Mouse (Mus musculus): ENCODE measurements around the gene Tnfsf10. TPM values are rescaled to one million over a fixed set of nuclear protein-coding genes. Genes with fewer than 3 reads are reported as not detected.
A peak's percentile ranks its signal among the peaks of the same experiment; 100 is the strongest.

Tnfsf10 gene
- polyA plus RNA-seq, 1 experiment from 2014 or later: 0.04 TPM

- Histone ChIP-seq H3K27me3 (replicated peaks; ENCODE audit: control insufficient read depth, insufficient read depth, low read length) (no peaks in the 10 kb centered on the region), H3K4me2 (ENCODE audit: low read length) (no peak overlapping the region), H3K9ac (replicated peaks; ENCODE audit: low read depth, low read length) (no peak overlapping the region), H3K4me3 (replicated peaks; ENCODE audit: low read length) (no peak overlapping the region), H3K36me3 (ENCODE audit: control insufficient read depth, insufficient read depth) (no peaks in the 10 kb centered on the region), H3K9me3 (ENCODE audit: control insufficient read depth, low read length) (no peaks in the 10 kb centered on the region), H3K27ac (ENCODE audit: low read length) (no peak overlapping the region), H3K4me1 (replicated peaks; ENCODE audit: control insufficient read depth, insufficient read depth, low read length) (no peaks in the 10 kb centered on the region)
- ATAC-seq: no peak
- WGBS: 67% methylated on average over 6 of the region's 6 CpGs
Measured at GRCm38 (mm10) chr3:27345526-27345925, 28.7 kb downstream of the Tnfsf10 start.

GRCm38 (mm10) chr3:27348462-27348861, 31.6 kb downstream of the Tnfsf10 start:
- H3K4me1 ChIP-seq (replicated peaks; ENCODE audit: control insufficient read depth, insufficient read depth, low read length): peaks cover 4% of the 10 kb centered on the region; the same call in 1 of the 2 replicates
- no peak overlapping the region for H3K4me2 ChIP-seq (ENCODE audit: low read length)
- ATAC-seq: peak; percentile 57; the same call in 1 of the 2 replicates
- no peak overlapping the region for H3K4me3 ChIP-seq (replicated peaks; ENCODE audit: low read length)
- H3K27ac ChIP-seq (ENCODE audit: low read length): no peak overlapping the region
- H3K9ac ChIP-seq (replicated peaks; ENCODE audit: low read depth, low read length): no peak overlapping the region
- H3K27me3 ChIP-seq (replicated peaks; ENCODE audit: control insufficient read depth, insufficient read depth, low read length): no peaks in the 10 kb centered on the region
- no peaks in the 10 kb centered on the region for H3K36me3 ChIP-seq (ENCODE audit: control insufficient read depth, insufficient read depth)
- H3K9me3 ChIP-seq (ENCODE audit: control insufficient read depth, low read length): no peaks in the 10 kb centered on the region
- WGBS: 64% methylated on average over 5 of the region's 5 CpGs

DNA sequence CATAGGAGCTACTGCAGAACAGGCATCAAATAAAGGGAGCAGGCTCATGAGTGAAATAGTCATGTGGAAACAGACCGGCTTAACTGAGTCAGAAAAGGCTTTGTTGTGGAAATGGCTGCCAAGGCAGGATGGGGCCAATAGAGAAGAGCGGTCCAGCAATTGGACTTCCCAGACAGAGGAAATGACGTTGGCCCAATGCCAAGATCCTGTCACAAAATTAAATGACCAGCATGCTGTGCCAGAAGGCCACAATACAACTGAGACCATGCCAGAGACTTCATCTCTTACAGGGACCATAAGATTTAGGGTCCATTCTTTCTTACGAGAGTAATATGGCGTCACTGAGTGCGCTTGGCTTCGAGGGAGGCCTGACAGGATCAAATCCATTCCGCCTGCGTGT, 34.3 kb downstream of the Tnfsf10 start:
- H3K27ac ChIP-seq (ENCODE audit: low read length): no peak overlapping the region
- peak; percentile 82 for ATAC-seq
- 28% methylated on average over 9 of the region's 9 CpGs for WGBS

GRCm38 (mm10) chr3:27359100-27359720, 42.4 kb downstream of the Tnfsf10 start:
- Histone ChIP-seq H3K9me3 (ENCODE audit: control insufficient read depth, low read length) (0 out of 2 replicates have a peak, but pooled peaks cover 3% of the 10 kb centered on the region), H3K9ac (replicated peaks; ENCODE audit: low read depth, low read length) (no peak overlapping the region), H3K4me1 (replicated peaks; ENCODE audit: control insufficient read depth, insufficient read depth, low read length) (no peaks in the 10 kb centered on the region), H3K27me3 (replicated peaks; ENCODE audit: control insufficient read depth, insufficient read depth, low read length) (no peaks in the 10 kb centered on the region), H3K27ac (ENCODE audit: low read length) (no peak overlapping the region), H3K4me3 (replicated peaks; ENCODE audit: low read length) (no peak overlapping the region), H3K36me3 (ENCODE audit: control insufficient read depth, insufficient read depth) (no peaks in the 10 kb centered on the region), H3K4me2 (ENCODE audit: low read length) (no peak overlapping the region)
- no peak for ATAC-seq
- 86% methylated on average over 2 of the region's 2 CpGs for WGBS

More for the DNA sequence above, 34.3 kb downstream of the Tnfsf10 start:
- H3K4me3 ChIP-seq (replicated peaks; ENCODE audit: low read length): no peak overlapping the region
- H3K9ac ChIP-seq (replicated peaks; ENCODE audit: low read depth, low read length): no peak overlapping the region
- no peaks in the 10 kb centered on the region for H3K9me3 ChIP-seq (ENCODE audit: control insufficient read depth, low read length)
- no peak overlapping the region for H3K4me2 ChIP-seq (ENCODE audit: low read length)
- no peaks in the 10 kb centered on the region for H3K27me3 ChIP-seq (replicated peaks; ENCODE audit: control insufficient read depth, insufficient read depth, low read length)
- H3K4me1 ChIP-seq (replicated peaks; ENCODE audit: control insufficient read depth, insufficient read depth, low read length): peaks cover 4% of the 10 kb centered on the region; the same call in 1 of the 2 replicates
- H3K36me3 ChIP-seq (ENCODE audit: control insufficient read depth, insufficient read depth): no peaks in the 10 kb centered on the region

DNA sequence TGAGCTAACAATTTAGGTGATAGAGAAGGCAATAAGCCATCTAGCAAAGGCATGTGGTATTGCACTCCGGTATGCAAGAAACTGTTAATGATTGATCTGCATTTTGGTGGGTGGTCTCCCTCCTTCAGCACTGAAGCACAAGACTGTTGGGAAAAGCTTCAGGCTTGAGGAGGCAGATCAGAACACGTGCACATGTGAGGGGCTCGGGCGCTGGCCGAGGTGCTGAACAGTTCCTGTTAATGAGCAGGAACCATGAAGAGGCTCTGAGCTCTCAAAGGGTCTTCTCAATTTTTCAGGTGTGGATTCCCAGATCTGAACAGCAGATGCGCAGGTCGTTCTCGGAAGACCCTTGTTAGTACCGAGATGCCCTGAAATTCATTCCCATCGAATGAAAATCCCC, 53.3 kb downstream of the Tnfsf10 start:
- H3K27me3 ChIP-seq (replicated peaks; ENCODE audit: control insufficient read depth, insufficient read depth, low read length): peaks cover 45% of the 10 kb centered on the region
- WGBS: 7% methylated on average over 10 of the region's 10 CpGs
- peaks cover 16% of the 10 kb centered on the region for H3K4me1 ChIP-seq (replicated peaks; ENCODE audit: control insufficient read depth, insufficient read depth, low read length)
- no peaks in the 10 kb centered on the region for H3K9me3 ChIP-seq (ENCODE audit: control insufficient read depth, low read length)
- no peak overlapping the region for H3K4me2 ChIP-seq (ENCODE audit: low read length)
- H3K9ac ChIP-seq (replicated peaks; ENCODE audit: low read depth, low read length): no peak overlapping the region
- no peak overlapping the region for H3K27ac ChIP-seq (ENCODE audit: low read length)
- H3K36me3 ChIP-seq (ENCODE audit: control insufficient read depth, insufficient read depth): no peaks in the 10 kb centered on the region
- H3K4me3 ChIP-seq (replicated peaks; ENCODE audit: low read length): no peak overlapping the region
- ATAC-seq: no peak

DNA sequence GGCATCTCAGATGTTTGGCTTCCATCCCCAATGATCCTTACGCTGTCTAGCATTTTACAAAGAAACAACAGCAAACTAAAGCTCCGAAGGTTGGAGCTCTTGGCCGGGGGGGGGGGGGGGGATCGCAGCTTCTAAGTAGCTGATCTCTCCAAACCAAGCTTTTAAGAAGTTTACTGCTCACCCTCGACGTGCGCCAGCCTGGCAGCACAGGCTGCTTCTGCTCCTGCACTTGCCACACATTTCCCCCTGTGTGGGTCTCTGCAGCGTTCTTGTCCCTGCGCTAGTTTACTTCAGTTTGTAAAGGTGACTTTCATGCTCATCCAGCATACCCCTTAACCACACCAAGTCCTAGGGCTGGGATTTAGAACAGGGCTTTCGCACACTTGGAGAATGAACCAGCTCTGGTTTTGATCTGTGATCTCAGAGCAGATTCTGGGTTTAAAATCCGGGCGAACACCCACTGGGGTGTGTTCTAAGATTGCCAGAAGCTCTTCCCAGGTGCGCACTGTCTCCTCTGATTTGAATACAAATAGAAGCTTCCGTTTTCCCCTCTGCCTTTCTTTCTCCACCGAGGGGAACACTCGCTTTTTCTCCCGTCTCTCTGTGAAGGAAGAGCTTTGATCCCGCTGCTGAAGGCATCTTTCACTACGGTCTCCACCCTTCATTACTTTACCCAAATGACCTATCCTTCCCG, 53.9 kb downstream of the Tnfsf10 start:
- ATAC-seq: no peak
- H3K9ac ChIP-seq (replicated peaks; ENCODE audit: low read depth, low read length): peak overlapping the region; percentile 46; the same call in 1 of the 2 replicates
- WGBS: 3% methylated on average over 20 of the region's 20 CpGs

DNA sequence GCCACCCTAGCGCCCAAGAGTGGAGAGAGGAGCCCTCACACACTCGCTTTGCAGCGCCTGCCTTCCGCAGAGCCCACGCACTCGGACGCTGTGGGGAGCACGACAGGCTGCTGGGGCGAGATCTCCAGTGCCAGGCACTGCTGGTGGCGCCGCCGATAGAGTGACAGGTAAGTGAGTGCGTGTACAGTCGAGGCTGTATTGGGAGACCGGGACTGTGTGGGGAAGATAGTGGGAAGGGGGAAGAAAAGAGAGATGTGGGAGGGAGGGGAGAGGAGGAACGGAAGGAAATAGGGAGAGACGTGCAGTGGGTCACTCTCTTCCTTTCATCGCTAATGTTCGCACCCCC, 54.4 kb downstream of the Tnfsf10 start, which contains the start of gene Ghsr:
Gene Ghsr (plus strand): TSS at position 76 of the 346 bp plus-strand sequence.
- Histone ChIP-seq H3K9me3 (ENCODE audit: control insufficient read depth, low read length) (no peaks in the 10 kb centered on the region), H3K9ac (replicated peaks; ENCODE audit: low read depth, low read length) (peak within 1 kb of the TSS; percentile 46), H3K4me3 (replicated peaks; ENCODE audit: low read length) (peak within 1 kb of the TSS; percentile 48), H3K27me3 (replicated peaks; ENCODE audit: control insufficient read depth, insufficient read depth, low read length) (peaks cover 45% of the 10 kb centered on the region), H3K36me3 (ENCODE audit: control insufficient read depth, insufficient read depth) (no peaks in the 10 kb centered on the region), H3K27ac (ENCODE audit: low read length) (no peak within 1 kb of the TSS), H3K4me1 (replicated peaks; ENCODE audit: control insufficient read depth, insufficient read depth, low read length) (peaks cover 16% of the 10 kb centered on the region), H3K4me2 (ENCODE audit: low read length) (peak within 1 kb of the TSS; percentile 94)
- WGBS: 1% methylated on average over 18 of the region's 19 CpGs
- peak; percentile 69 for ATAC-seq

More for the DNA sequence above, 53.9 kb downstream of the Tnfsf10 start:
- H3K27me3 ChIP-seq (replicated peaks; ENCODE audit: control insufficient read depth, insufficient read depth, low read length): peaks cover 45% of the 10 kb centered on the region
- peaks cover 16% of the 10 kb centered on the region for H3K4me1 ChIP-seq (replicated peaks; ENCODE audit: control insufficient read depth, insufficient read depth, low read length)
- H3K27ac ChIP-seq (ENCODE audit: low read length): no peak overlapping the region
- peak overlapping the region; percentile 94 for H3K4me2 ChIP-seq (ENCODE audit: low read length)
- no peaks in the 10 kb centered on the region for H3K36me3 ChIP-seq (ENCODE audit: control insufficient read depth, insufficient read depth)
- no peaks in the 10 kb centered on the region for H3K9me3 ChIP-seq (ENCODE audit: control insufficient read depth, low read length)
- peak overlapping the region; percentile 48 for H3K4me3 ChIP-seq (replicated peaks; ENCODE audit: low read length)

- WGBS: under 1% methylated on average over 77 of the region's 77 CpGs
- no peaks in the 10 kb centered on the region for H3K9me3 ChIP-seq (ENCODE audit: control insufficient read depth, low read length)
- H3K27ac ChIP-seq (ENCODE audit: low read length): no peak overlapping the region
- H3K4me2 ChIP-seq (ENCODE audit: low read length): peak overlapping the region; percentile 94
- ATAC-seq: peak; percentile 72
- peaks cover 16% of the 10 kb centered on the region for H3K4me1 ChIP-seq (replicated peaks; ENCODE audit: control insufficient read depth, insufficient read depth, low read length)
- peak overlapping the region; percentile 46 for H3K9ac ChIP-seq (replicated peaks; ENCODE audit: low read depth, low read length)
- peak overlapping the region; percentile 48 for H3K4me3 ChIP-seq (replicated peaks; ENCODE audit: low read length)
- peaks cover 45% of the 10 kb centered on the region for H3K27me3 ChIP-seq (replicated peaks; ENCODE audit: control insufficient read depth, insufficient read depth, low read length)
- H3K36me3 ChIP-seq (ENCODE audit: control insufficient read depth, insufficient read depth): no peaks in the 10 kb centered on the region
Measured at GRCm38 (mm10) chr3:27371725-27372650, 55.2 kb downstream of the Tnfsf10 start.

DNA sequence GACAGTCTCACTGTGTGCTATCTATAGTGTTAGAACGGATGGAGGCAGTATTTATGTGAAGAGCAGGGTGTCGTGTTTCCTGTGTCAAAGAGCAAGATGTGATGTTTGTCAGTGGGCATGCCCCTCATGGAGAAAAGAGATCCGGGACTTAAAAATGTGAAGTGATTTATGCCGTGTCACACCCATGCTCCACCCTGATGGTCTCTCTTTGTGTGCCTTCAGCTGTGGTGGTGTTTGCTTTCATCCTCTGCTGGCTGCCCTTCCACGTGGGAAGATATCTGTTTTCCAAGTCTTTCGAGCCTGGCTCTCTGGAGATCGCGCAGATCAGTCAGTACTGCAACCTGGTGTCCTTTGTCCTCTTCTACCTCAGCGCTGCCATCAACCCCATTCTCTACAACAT, 57.6 kb downstream of the Tnfsf10 start:
- Histone ChIP-seq H3K36me3 (ENCODE audit: control insufficient read depth, insufficient read depth) (no peaks in the 10 kb centered on the region), H3K9ac (replicated peaks; ENCODE audit: low read depth, low read length) (no peak overlapping the region), H3K9me3 (ENCODE audit: control insufficient read depth, low read length) (no peaks in the 10 kb centered on the region), H3K27me3 (replicated peaks; ENCODE audit: control insufficient read depth, insufficient read depth, low read length) (peaks cover 37% of the 10 kb centered on the region), H3K4me1 (replicated peaks; ENCODE audit: control insufficient read depth, insufficient read depth, low read length) (peaks cover 16% of the 10 kb centered on the region), H3K4me2 (ENCODE audit: low read length) (no peak overlapping the region), H3K4me3 (replicated peaks; ENCODE audit: low read length) (no peak overlapping the region), H3K27ac (ENCODE audit: low read length) (no peak overlapping the region)
- ATAC-seq: no peak
- 65% methylated on average over 9 of the region's 9 CpGs for WGBS

Data from forebrain, embryonic 16.5 days (tissue).